Mouse (Mus musculus) neural tube, embryonic 12.5 days (tissue): Measurements from ENCODE around the gene Gm10282. TPM values are rescaled to one million over a fixed set of nuclear protein-coding genes. Genes with fewer than 3 reads are reported as not detected.

Experiments used
- ATAC-seq: fragments of 200-750 bp; cut with Nextera tagmentation; 2 replicates; pipeline ENCODE4 v1.8.0; 2017; ENCODE audit warnings: low read depth, mild to moderate bottlenecking, moderate TSS enrichment, moderate library complexity; ENCODE audit not compliant: low FRiP score
- H3K27ac ChIP-seq: fragments of 300-500 bp; sonication (generic); 2 replicates; pipeline ENCODE4 v1.5.1; 2016
- H3K27me3 ChIP-seq: fragments of 300-500 bp; sonication (generic); replicated peaks from 2 replicates; pipeline ENCODE4 v1.6.1; 2016; ENCODE audit warnings: mild to moderate bottlenecking
- H3K36me3 ChIP-seq: fragments of 300-500 bp; sonication (generic); 2 replicates; pipeline ENCODE4 v1.6.1; 2016; ENCODE audit warnings: mild to moderate bottlenecking
- H3K4me1 ChIP-seq: fragments of 300-500 bp; sonication (generic); 2 replicates; pipeline ENCODE4 v1.6.1; 2016
- H3K4me2 ChIP-seq: fragments of 300-500 bp; sonication (generic); replicated peaks from 2 replicates; pipeline ENCODE4 v1.6.1; 2016; ENCODE audit warnings: mild to moderate bottlenecking
- H3K4me3 ChIP-seq: fragments of 300-500 bp; sonication (generic); 2 replicates; pipeline ENCODE4 v1.5.1; 2016
- H3K9ac ChIP-seq: fragments of 300-500 bp; sonication (generic); 2 replicates; pipeline ENCODE4 v1.6.1; 2016; ENCODE audit warnings: mild to moderate bottlenecking
- H3K9me3 ChIP-seq: fragments of 300-500 bp; sonication (generic); 2 replicates; pipeline ENCODE4 v1.6.1; 2016; ENCODE audit warnings: mild to moderate bottlenecking
- WGBS: fragments of 180-500 bp; shearing (Covaris S2); methylation state at CpG from one replicate; pipeline ENCODE4 v1.1.7; 2016; 5-methylcytosine and 5-hydroxymethylcytosine counted together
- polyA plus RNA-seq: library from polyadenylated mRNA; unstranded; fragments of >200 nt; fragmentation: Nextera tagmentation; extraction: Ambion mirVana; gene quantifications from 2 replicates; pipeline ENCODE4 v1.2.1, GENCODE M21; 2016

The Gm10282 gene
- polyA plus RNA-seq, 1 experiment from 2014 or later = 25.2 TPM

DNA sequence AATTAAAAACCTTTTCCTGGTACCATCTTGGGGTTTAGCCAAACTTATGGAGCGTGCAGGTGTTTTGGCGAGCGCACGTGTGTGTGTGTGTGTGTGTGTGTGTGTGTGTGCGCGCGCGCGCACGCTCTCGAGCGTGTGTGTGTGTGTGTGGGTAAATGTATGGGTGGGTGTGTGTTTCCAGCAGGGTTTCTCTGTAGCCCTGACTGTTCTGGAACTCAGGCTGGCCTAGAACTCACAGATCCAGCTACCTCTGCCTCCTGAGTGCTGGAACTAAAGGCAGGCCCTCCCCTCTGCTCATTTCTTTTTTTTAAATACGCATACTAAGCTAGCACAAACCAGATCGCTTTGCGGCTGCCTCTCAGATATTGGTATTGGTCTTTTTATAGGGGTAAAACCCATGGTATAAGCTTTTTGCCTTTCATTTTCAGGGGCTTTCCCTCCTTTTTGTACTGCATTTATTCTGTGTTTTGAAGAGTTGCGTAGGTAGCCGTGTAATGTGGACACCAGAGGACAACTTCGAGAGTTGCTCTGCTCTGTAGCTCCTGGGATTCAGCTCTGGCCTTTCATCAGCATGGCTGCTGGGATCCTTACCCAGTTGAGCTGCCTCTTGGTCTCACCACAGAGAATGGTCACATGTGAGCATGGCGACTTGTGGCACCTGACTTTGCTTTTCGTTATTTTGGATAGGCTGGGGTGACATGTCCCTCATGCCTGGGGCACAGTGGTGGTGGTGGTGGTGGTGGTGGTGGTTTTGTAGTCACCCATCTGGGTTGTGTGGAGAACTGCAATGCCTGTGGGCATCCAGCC is 16.8 kb upstream of the Gm10282 start:
- no peak overlapping the region for H3K9ac ChIP-seq
- H3K36me3 ChIP-seq = no peaks in the 10 kb centered on the region
- no peaks in the 10 kb centered on the region for H3K9me3 ChIP-seq
- peaks cover 49% of the 10 kb centered on the region for H3K27me3 ChIP-seq
- H3K4me2 ChIP-seq = no peak overlapping the region
- WGBS = 91% methylated on average over 20 of the region's 20 CpGs
- ATAC-seq = no peak
- H3K4me1 ChIP-seq = peaks cover 17% of the 10 kb centered on the region
- H3K27ac ChIP-seq = no peak overlapping the region
- H3K4me3 ChIP-seq = no peak overlapping the region

DNA sequence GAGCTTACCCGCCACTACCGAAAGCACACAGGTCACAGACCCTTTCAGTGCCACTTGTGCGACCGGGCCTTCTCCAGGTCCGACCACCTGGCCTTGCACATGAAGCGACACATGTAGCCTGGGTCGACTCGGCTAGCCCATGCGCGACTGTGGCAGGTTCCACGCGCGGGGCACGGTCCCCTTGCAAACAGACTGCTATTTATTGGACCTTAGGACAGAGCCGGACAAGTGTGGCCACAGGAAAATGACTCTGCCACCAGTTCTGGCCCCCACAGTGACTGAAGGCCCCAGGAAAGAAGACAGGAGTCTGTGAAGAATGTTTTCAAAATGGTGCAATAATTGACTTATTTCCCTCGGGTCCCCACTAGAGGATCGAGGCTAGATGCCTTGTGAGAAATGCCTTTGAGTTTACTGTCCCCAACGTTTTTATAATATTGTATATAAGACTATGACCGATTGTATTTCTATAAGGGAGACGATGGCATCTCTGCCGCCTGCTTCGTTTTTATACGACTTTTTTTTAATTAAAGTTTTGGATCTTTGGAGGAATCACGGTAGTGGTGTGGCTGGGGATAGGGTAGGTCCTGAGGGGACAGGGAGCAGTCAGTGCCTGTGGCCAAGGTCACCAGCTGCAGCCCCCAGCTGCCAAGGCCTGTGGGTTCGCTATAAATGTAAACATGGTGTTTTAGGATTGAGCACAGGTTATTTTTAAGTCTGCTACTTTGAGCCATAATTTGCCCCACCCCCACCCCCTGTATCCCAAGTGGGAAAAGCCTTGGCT is 15.9 kb upstream of the Gm10282 start:
- Histone ChIP-seq H3K9ac (no peak overlapping the region), H3K27me3 (peaks cover 49% of the 10 kb centered on the region)

GRCm38 (mm10) chr8:72319921-72320802 is 15.1 kb upstream of the Gm10282 start:
- ATAC-seq = no peak
- H3K36me3 ChIP-seq = no peaks in the 10 kb centered on the region
- H3K4me2 ChIP-seq = peak overlapping the region; percentile 82
- no peak overlapping the region for H3K27ac ChIP-seq
- no peaks in the 10 kb centered on the region for H3K9me3 ChIP-seq
- WGBS = 8% methylated on average over 55 of the region's 55 CpGs
- peak overlapping the region; percentile 47 for H3K9ac ChIP-seq
- peak overlapping the region; percentile 43 for H3K4me3 ChIP-seq
- peaks cover 49% of the 10 kb centered on the region for H3K27me3 ChIP-seq
- H3K4me1 ChIP-seq = peaks cover 17% of the 10 kb centered on the region

More for the DNA sequence above, 15.9 kb upstream of the Gm10282 start:
- Histone ChIP-seq H3K27ac (no peak overlapping the region), H3K4me2 (peak overlapping the region; percentile 82; the same call in 1 of the 2 replicates), H3K4me3 (peak overlapping the region; percentile 43), H3K4me1 (peaks cover 17% of the 10 kb centered on the region), H3K9me3 (no peaks in the 10 kb centered on the region), H3K36me3 (no peaks in the 10 kb centered on the region)
- ATAC-seq = no peak
- 60% methylated on average over 25 of the region's 25 CpGs for WGBS

- peak; percentile 37 for ATAC-seq
- 3% methylated on average over 48 of the region's 48 CpGs for WGBS
- Histone ChIP-seq H3K27ac (no peak overlapping the region), H3K36me3 (no peaks in the 10 kb centered on the region), H3K4me3 (peak overlapping the region; percentile 43), H3K4me1 (peaks cover 17% of the 10 kb centered on the region), H3K27me3 (peaks cover 49% of the 10 kb centered on the region), H3K9ac (peak overlapping the region; percentile 47), H3K9me3 (no peaks in the 10 kb centered on the region), H3K4me2 (peak overlapping the region; percentile 82)
These were observed 14.3 kb upstream of the Gm10282 start for GRCm38 (mm10) chr8:72319397-72319796.

GRCm38 (mm10) chr8:72318801-72319322 is 13.8 kb upstream of the Gm10282 start, which contains the start of gene Klf2:
Gene Klf2, plus strand, starts transcription at chr8:72319033.
- WGBS = under 1% methylated on average over 46 of the region's 46 CpGs
- peaks cover 17% of the 10 kb centered on the region for H3K4me1 ChIP-seq
- H3K9ac ChIP-seq = peak within 1 kb of the TSS; percentile 47
- H3K27ac ChIP-seq = no peak within 1 kb of the TSS
- peak within 1 kb of the TSS; percentile 82 for H3K4me2 ChIP-seq
- peak; percentile 92 for ATAC-seq
- peak within 1 kb of the TSS; percentile 43 for H3K4me3 ChIP-seq
- H3K36me3 ChIP-seq = no peaks in the 10 kb centered on the region
- H3K9me3 ChIP-seq = no peaks in the 10 kb centered on the region
- peaks cover 49% of the 10 kb centered on the region for H3K27me3 ChIP-seq

DNA sequence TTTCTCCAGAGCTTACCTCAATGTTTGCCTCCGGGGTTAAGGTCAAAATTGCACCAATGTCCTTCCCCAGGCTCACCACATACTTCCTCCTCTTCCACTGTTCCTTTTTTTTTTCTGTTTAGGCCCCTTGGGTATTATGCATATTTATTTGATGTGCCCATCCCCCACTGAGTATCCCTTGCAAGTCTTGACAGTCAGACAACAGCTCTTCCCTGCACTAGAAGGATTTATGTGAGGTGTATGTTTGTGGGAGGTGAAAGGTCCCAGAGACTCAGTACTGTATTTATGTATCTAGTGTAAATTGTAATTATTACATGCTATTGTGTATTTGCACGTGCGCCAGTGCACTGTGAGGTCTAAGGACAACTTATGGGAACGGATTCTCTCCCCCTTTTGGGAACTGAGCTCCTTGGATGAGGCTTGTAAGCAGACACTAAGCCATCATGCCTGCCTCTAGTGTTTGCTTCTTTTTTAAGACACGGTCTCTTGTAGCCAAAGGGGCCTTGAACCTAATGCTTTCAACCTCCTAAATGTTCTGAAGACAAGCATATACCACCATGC is 12.8 kb upstream of the Gm10282 start:
- Histone ChIP-seq H3K4me2 (no peak overlapping the region), H3K9me3 (no peaks in the 10 kb centered on the region), H3K27me3 (peaks cover 44% of the 10 kb centered on the region), H3K4me1 (peaks cover 17% of the 10 kb centered on the region), H3K4me3 (no peak overlapping the region), H3K9ac (no peak overlapping the region), H3K27ac (no peak overlapping the region), H3K36me3 (no peaks in the 10 kb centered on the region)
- WGBS = 50% methylated on average over 5 of the region's 5 CpGs
- no peak for ATAC-seq

DNA sequence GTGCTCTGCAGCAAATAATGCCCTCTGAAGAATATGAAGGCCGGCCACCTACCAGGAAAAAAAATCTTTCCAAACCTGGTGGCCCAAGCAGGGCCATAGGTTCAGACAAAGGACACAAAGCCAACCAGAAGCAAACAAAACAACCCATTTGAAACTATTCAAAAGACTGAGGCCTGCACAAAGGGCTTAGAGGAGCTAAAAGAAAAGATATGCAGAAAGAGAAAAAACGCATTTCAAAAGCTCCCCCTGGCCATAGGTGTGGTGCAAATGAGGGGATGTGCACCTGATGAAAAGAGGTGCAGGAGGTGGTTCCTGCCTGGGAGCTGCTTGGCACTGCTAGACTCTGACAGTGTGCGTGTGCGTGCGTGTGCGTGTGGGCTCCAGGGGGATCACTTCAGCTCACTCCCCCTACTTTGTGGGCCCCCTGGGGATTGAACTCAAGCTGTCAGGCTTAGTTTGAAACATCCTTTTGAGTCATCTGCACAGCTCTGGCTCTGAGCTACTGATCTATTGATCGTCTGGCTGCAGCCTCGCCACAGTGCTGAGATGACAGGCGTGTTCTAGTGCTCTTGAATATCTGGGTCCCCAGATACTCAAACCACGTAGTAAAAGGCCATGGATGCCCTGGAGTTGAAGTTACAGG is 11.1 kb upstream of the Gm10282 start:
- Histone ChIP-seq H3K36me3 (no peaks in the 10 kb centered on the region), H3K4me1 (peaks cover 18% of the 10 kb centered on the region), H3K27ac (no peak overlapping the region), H3K9ac (peak overlapping the region; percentile 35; the same call in 1 of the 2 replicates), H3K9me3 (no peaks in the 10 kb centered on the region), H3K4me2 (no peak overlapping the region), H3K4me3 (no peak overlapping the region), H3K27me3 (peaks cover 27% of the 10 kb centered on the region)
- no peak for ATAC-seq
- WGBS = 31% methylated on average over 10 of the region's 10 CpGs

DNA sequence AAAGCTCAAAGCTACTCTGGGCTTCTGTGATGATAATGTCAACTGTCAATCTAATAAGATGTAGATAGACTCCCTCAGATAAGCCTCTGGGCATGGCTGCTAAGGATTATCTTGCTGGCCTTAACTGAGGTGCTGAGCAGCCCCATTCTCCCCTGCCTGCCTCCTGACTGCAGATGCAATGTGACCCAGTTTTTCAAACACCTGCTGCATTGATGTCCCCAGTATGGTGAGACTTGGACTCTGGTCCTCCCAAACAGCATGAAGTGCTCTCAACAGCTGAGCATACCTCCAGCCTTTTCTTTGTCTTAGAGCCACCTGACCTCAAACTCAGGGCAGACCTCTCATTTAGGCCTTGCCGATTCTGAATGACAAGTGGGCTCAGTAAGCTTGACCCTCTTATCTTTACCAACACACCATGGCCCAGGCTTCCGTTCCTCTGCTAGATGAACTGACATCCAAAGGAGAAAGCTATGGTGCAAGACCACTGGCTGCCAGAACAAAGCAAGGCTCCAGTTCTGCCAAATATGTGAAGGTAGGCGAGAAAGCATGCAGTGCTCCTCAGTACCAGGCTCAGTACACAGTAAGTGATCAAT is 8.0 kb upstream of the Gm10282 start:
- Histone ChIP-seq H3K4me2 (no peak overlapping the region), H3K36me3 (no peaks in the 10 kb centered on the region), H3K27ac (no peak overlapping the region), H3K9ac (no peak overlapping the region), H3K9me3 (no peaks in the 10 kb centered on the region), H3K4me1 (peaks cover 6% of the 10 kb centered on the region; the same call in 1 of the 2 replicates), H3K4me3 (no peak overlapping the region), H3K27me3 (no peaks in the 10 kb centered on the region)
- WGBS = 85% methylated on average over 3 of the region's 3 CpGs
- no peak for ATAC-seq

DNA sequence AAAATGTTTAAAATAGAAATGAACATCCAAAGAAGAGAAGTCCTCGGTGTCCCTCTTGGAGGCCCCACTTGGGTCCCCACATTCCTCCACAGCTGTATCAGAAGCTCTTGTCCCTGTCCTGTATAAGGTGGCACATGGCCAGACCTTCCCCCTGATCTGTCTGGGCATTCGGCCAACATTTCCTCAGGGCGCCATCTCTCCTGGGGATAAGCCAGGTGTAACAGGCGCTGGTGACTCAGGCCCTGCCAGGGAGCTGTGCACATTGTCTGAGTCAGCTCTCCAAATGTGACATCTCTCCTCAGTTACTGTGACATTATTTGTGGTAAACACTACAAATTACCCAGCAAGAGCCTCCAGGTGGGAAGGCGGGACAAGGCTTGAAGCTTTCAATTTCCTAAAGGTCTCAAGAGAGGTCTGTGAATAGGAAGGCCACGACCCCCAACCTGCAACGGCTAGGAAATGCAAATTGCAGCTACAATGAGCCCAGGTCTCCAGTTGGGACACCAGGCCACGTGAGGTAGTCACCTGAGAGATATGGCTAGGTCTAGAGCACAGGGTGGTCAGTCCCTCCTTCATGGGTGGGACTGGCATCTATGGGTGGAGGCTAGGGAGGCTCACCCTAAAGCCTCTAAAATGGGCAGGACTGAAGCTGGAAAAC is 5.9 kb upstream of the Gm10282 start:
- WGBS = 63% methylated on average over 8 of the region's 8 CpGs
- no peak overlapping the region for H3K4me2 ChIP-seq
- H3K4me1 ChIP-seq = peaks cover 6% of the 10 kb centered on the region; the same call in 1 of the 2 replicates
- H3K27me3 ChIP-seq = no peaks in the 10 kb centered on the region
- H3K4me3 ChIP-seq = no peak overlapping the region
- ATAC-seq = no peak
- no peaks in the 10 kb centered on the region for H3K9me3 ChIP-seq
- H3K9ac ChIP-seq = no peak overlapping the region
- H3K36me3 ChIP-seq = no peaks in the 10 kb centered on the region
- H3K27ac ChIP-seq = no peak overlapping the region

DNA sequence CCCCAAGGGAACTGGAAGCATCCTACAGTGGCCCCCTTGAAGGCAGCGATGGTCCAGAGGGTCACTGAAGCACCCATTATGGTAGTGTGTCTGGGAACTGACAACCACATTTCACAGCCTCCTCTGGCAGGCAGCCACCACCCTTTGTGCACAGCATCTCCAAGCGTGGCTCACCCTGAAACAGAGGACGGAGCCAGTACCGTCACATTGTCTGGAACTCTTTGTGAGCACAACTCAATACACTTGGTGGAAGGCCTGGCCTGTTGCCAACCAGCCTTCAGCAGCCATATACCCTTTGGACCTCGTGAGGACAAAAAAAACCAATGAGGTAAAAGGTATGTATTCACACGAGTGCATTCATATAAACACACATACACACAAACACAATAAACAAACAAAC is 3.2 kb upstream of the Gm10282 start:
- 53% methylated on average over 6 of the region's 6 CpGs for WGBS
- ATAC-seq = peak; percentile 36; the same call in 1 of the 2 replicates

More for the DNA sequence above, 3.2 kb upstream of the Gm10282 start:
- Histone ChIP-seq H3K36me3 (no peaks in the 10 kb centered on the region), H3K27ac (no peak overlapping the region), H3K9me3 (no peaks in the 10 kb centered on the region), H3K9ac (no peak overlapping the region), H3K4me1 (peaks cover 6% of the 10 kb centered on the region; the same call in 1 of the 2 replicates), H3K27me3 (no peaks in the 10 kb centered on the region), H3K4me2 (no peak overlapping the region), H3K4me3 (no peak overlapping the region)
